Mouse (Mus musculus) heart, postnatal 25 days (tissue): ENCODE measurements around the gene Pfn4. TPM values are rescaled to one million over a fixed set of nuclear protein-coding genes. Genes with fewer than 3 reads are reported as not detected.
"Not testable (repeated sequence)": the region's sequence is repeated elsewhere in the genome, so short reads cannot be mapped to it uniquely, and the experiment has no call there.

Source experiments
- DNase-seq: peaks from one replicate; pipeline ENCODE4 v3.0.0; 2022; ENCODE audit warnings: low spot score
- intact Hi-C: fragments of 180-260 bp; cut with DNase I; formaldehyde crosslinking; loops from one replicate; pipeline ENCODE4 v1.15.1; 2025
- total RNA-seq, 2 experiments: library from RNA; stranded (reverse); gene quantifications; 2 replicates each; pipeline ENCODE4 v1.2.3; 2021

Pfn4 gene
- 1 to 10 TPM; 1.9 to 2.2 TPM for total RNA-seq

GRCm38 (mm10) chr12:4768492-4769332 lies at the start of gene Pfn4, which contains the start of gene Fam228b:
TSS of gene Pfn4 (plus strand) at chr12:4769022.
TSS of gene Fam228b (minus strand) at chr12:4769267.
- DNase-seq: peak; percentile 89
- intact Hi-C loops: loop anchor here (5.0 kb wide), 2 partner anchors 149 to 196 kb away; partner anchors contain the start of gene Atad2b

- intact Hi-C loops: no loop called here
- DNase-seq: no peak
Measured at GRCm38 (mm10) chr12:4719066-4719761, 49.6 kb upstream of the Pfn4 start.

- intact Hi-C loops: no loop called here
Measured at GRCm38 (mm10) chr12:4719762-4720754, 48.8 kb upstream of the Pfn4 start.

GRCm38 (mm10) chr12:4729165-4729564 lies 39.7 kb upstream of the Pfn4 start:
- DNase-seq: no peak
- intact Hi-C loops: no loop called here

More at GRCm38 (mm10) chr12:4719762-4720754, 48.8 kb upstream of the Pfn4 start:
- DNase-seq: no peak

- no peak for DNase-seq
- intact Hi-C loops: no loop called here
Measured at GRCm38 (mm10) chr12:4731629-4732028, 37.2 kb upstream of the Pfn4 start.

- no peak for DNase-seq
- intact Hi-C loops: no loop called here
Measured at GRCm38 (mm10) chr12:4732332-4732731, 36.5 kb upstream of the Pfn4 start.

- no peak for DNase-seq
- intact Hi-C loops: no loop called here
Measured at GRCm38 (mm10) chr12:4738031-4738576, 30.7 kb upstream of the Pfn4 start, which contains the start of gene Fam228a. TSS of gene Fam228a (minus strand) at chr12:4738430.

GRCm38 (mm10) chr12:4740823-4741222 lies 28.0 kb upstream of the Pfn4 start:
- intact Hi-C loops: no loop called here
- DNase-seq: no peak

- intact Hi-C loops: no loop called here
- DNase-seq: no peak
Measured at GRCm38 (mm10) chr12:4742183-4742582, 26.6 kb upstream of the Pfn4 start.

- intact Hi-C loops: no loop called here
- DNase-seq: no peak
Measured at GRCm38 (mm10) chr12:4744486-4744885, 24.3 kb upstream of the Pfn4 start.

- intact Hi-C loops, DNase-seq: not testable (repeated sequence)
Measured at GRCm38 (mm10) chr12:4754451-4754850, 14.4 kb upstream of the Pfn4 start.

GRCm38 (mm10) chr12:4757060-4757459 lies 11.8 kb upstream of the Pfn4 start:
- DNase-seq: no peak
- intact Hi-C loops: no loop called here

- intact Hi-C loops: loop anchor here (5.0 kb wide), 2 partner anchors 148 to 197 kb away; partner anchors contain the start of gene Atad2b
- no peak for DNase-seq
Measured at GRCm38 (mm10) chr12:4769333-4769723, 506 bp downstream of the Pfn4 start.

GRCm38 (mm10) chr12:4774895-4775587 lies 6.2 kb downstream of the Pfn4 start:
- DNase-seq: no peak
- intact Hi-C loops: no loop called here

GRCm38 (mm10) chr12:4775588-4775949 lies 6.7 kb downstream of the Pfn4 start:
- DNase-seq: no peak
- intact Hi-C loops: no loop called here

- intact Hi-C loops: no loop called here
- no peak for DNase-seq
Measured at GRCm38 (mm10) chr12:4777734-4778133, 8.9 kb downstream of the Pfn4 start.

- DNase-seq: no peak
- intact Hi-C loops: no loop called here
Measured at GRCm38 (mm10) chr12:4780245-4780644, 11.4 kb downstream of the Pfn4 start.

- no peak for DNase-seq
- intact Hi-C loops: no loop called here
Measured at GRCm38 (mm10) chr12:4781270-4781669, 12.4 kb downstream of the Pfn4 start.
